Mouse (Mus musculus) naive thymus-derived CD4-positive, alpha-beta T cell, adult 2 months (primary cell): ENCODE results near the gene Mgarp.

Source experiments
- DNase-seq: peaks from one replicate; pipeline ENCODE4 v3.0.0-alpha.2; 2011; ENCODE audit warnings: low read depth

The Mgarp gene

GRCm38 (mm10) chr3:51339734-51340551 lies 56.6 kb downstream of the Mgarp start:
- peak; percentile 69 for DNase-seq

GRCm38 (mm10) chr3:51339378-51339733 lies 57.2 kb downstream of the Mgarp start:
- DNase-seq: peak; percentile 60
